In the genomic region with DNA sequence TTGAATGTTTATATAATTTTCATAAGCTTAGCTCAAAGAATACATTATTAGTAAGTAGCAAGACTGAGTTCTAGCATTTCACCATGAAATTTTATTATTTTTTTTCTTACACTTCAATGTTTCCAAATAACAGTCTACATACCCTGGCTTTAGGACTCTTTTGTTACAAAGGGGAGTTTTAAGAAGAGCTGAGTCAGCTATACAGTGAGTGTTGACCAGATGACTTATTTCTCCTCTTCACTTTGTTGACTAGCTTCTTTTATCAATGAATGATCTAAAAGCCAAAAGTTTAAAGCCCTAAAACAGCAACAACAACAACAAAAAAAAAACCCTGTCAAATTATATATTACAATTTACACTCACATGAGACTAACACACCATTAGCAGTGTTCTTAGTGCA, we compare ENCODE assay signal across 45 mouse cellular contexts. TPM values are rescaled to one million over a fixed set of nuclear protein-coding genes. Genes with fewer than 3 reads are reported as not detected.
"Had no signal": no experiment of that assay in that cellular context is flagged by ENCODE, and none has a peak within 500 bp of the region (broad histone marks: within the 10 kb centered on the region; RNA-seq: fewer than 3 reads in every experiment).

No protein-coding gene starts in this region.

- H3K9ac ChIP-seq: limb, embryonic 12.5 days; limb, embryonic 13.5 days; limb, embryonic 15.5 days; liver, embryonic 12.5 days; liver, embryonic 13.5 days; liver, embryonic 14.5 days; liver, embryonic 15.5 days; liver, postnatal 0 days; lung, embryonic 14.5 days; lung, embryonic 15.5 days; midbrain, embryonic 12.5 days; midbrain, embryonic 13.5 days; midbrain, embryonic 15.5 days; neural tube, embryonic 12.5 days had no signal

- H3K4me1 ChIP-seq: limb, embryonic 10.5 days; limb, embryonic 12.5 days; limb, embryonic 13.5 days; limb, embryonic 15.5 days; liver, embryonic 12.5 days; liver, embryonic 13.5 days; liver, embryonic 15.5 days; lung, embryonic 15.5 days; midbrain, embryonic 10.5 days; midbrain, embryonic 12.5 days; midbrain, embryonic 13.5 days; midbrain, embryonic 15.5 days; neural tube, embryonic 12.5 days had no signal

- H3K4me3 ChIP-seq: limb, embryonic 10.5 days; limb, embryonic 12.5 days; limb, embryonic 13.5 days; limb, embryonic 15.5 days; liver, embryonic 12.5 days; liver, embryonic 13.5 days; liver, embryonic 15.5 days; lung, embryonic 15.5 days; megakaryocyte, embryonic 14.5 days; midbrain, embryonic 10.5 days; midbrain, embryonic 12.5 days; midbrain, embryonic 13.5 days; midbrain, embryonic 15.5 days; myocyte; neural tube, embryonic 12.5 days had no signal

- H3K9me3 ChIP-seq: limb, embryonic 10.5 days; limb, embryonic 12.5 days; limb, embryonic 13.5 days; limb, embryonic 15.5 days; liver, embryonic 12.5 days; liver, embryonic 13.5 days; liver, embryonic 15.5 days; lung, embryonic 15.5 days; megakaryocyte, embryonic 14.5 days; midbrain, embryonic 10.5 days; midbrain, embryonic 12.5 days; midbrain, embryonic 13.5 days; midbrain, embryonic 15.5 days; neural tube, embryonic 12.5 days had no signal

- DNase-seq: left cerebral cortex, postnatal 4 days; liver; liver, embryonic 13.5 days; liver, postnatal 0 days; lung, adult 18-20 months; lung, adult 2 months; lung, embryonic 14.5 days; lung, postnatal 10 days; lung, postnatal 14 days; lung, postnatal 36 days; lung, postnatal 4 days; midbrain, embryonic 14.5 days had no signal

- H3K4me2 ChIP-seq: limb, embryonic 12.5 days; limb, embryonic 13.5 days; limb, embryonic 15.5 days; liver, embryonic 11.5 days; liver, embryonic 12.5 days; liver, embryonic 13.5 days; liver, embryonic 15.5 days; lung, embryonic 14.5 days; lung, embryonic 15.5 days; midbrain, embryonic 11.5 days; midbrain, embryonic 12.5 days; midbrain, embryonic 13.5 days; midbrain, embryonic 15.5 days; neural tube, embryonic 12.5 days had no signal

- H3K27me3 ChIP-seq: limb, embryonic 12.5 days; limb, embryonic 13.5 days; limb, embryonic 15.5 days; liver, embryonic 12.5 days; liver, embryonic 13.5 days; liver, embryonic 15.5 days; lung, embryonic 15.5 days; megakaryocyte, embryonic 14.5 days; midbrain, embryonic 12.5 days; midbrain, embryonic 13.5 days; midbrain, embryonic 15.5 days; neural tube, embryonic 12.5 days had no signal

- H3K36me3 ChIP-seq: limb, embryonic 10.5 days; limb, embryonic 12.5 days; limb, embryonic 13.5 days; limb, embryonic 15.5 days; liver, embryonic 12.5 days; liver, embryonic 13.5 days; liver, embryonic 15.5 days; lung, embryonic 15.5 days; midbrain, embryonic 10.5 days; midbrain, embryonic 12.5 days; midbrain, embryonic 13.5 days; midbrain, embryonic 15.5 days; neural tube, embryonic 12.5 days had no signal

- H3K27ac ChIP-seq: limb, embryonic 10.5 days; limb, embryonic 12.5 days; limb, embryonic 13.5 days; limb, embryonic 15.5 days; liver, embryonic 12.5 days; liver, embryonic 13.5 days; liver, embryonic 14.5 days; liver, embryonic 15.5 days; lung, embryonic 15.5 days; macrophage; midbrain, embryonic 10.5 days; midbrain, embryonic 12.5 days; midbrain, embryonic 13.5 days; midbrain, embryonic 15.5 days; neural tube, embryonic 12.5 days had no signal

RNA-seq across cellular contexts. Expression of a gene that starts 31.8 kb away (rescaled TPM):
- total RNA-seq: left cerebral cortex, postnatal 14 days; left cerebral cortex, postnatal 25 days; left cerebral cortex, postnatal 36 days; left cerebral cortex, postnatal 4 days; megakaryocyte progenitor cell, adult 5-6 weeks; megakaryocyte, adult 5-6 weeks; megakaryocyte-erythroid progenitor cell, adult 5-6 weeks; midbrain, postnatal 0 days; monocyte, adult 5-6 weeks had no signal
- polyA plus RNA-seq: limb, embryonic 10.5 days; limb, embryonic 11.5 days; limb, embryonic 12.5 days; liver, adult 2 months; liver, embryonic 12.5 days; liver, embryonic 13.5 days; liver, embryonic 14.5 days; liver, embryonic 16.5 days; liver, postnatal 0 days; lung, embryonic 14.5 days; lung, embryonic 16.5 days; lung, postnatal 0 days; macrophage; midbrain, embryonic 10.5 days; midbrain, embryonic 11.5 days; midbrain, embryonic 12.5 days; midbrain, embryonic 13.5 days; midbrain, embryonic 14.5 days; midbrain, embryonic 15.5 days; midbrain, embryonic 16.5 days; midbrain, postnatal 0 days; neural tube, embryonic 11.5 days; neural tube, embryonic 12.5 days had no signal
